ENCODE assay signal across 8 mouse cellular contexts in the genomic region with DNA sequence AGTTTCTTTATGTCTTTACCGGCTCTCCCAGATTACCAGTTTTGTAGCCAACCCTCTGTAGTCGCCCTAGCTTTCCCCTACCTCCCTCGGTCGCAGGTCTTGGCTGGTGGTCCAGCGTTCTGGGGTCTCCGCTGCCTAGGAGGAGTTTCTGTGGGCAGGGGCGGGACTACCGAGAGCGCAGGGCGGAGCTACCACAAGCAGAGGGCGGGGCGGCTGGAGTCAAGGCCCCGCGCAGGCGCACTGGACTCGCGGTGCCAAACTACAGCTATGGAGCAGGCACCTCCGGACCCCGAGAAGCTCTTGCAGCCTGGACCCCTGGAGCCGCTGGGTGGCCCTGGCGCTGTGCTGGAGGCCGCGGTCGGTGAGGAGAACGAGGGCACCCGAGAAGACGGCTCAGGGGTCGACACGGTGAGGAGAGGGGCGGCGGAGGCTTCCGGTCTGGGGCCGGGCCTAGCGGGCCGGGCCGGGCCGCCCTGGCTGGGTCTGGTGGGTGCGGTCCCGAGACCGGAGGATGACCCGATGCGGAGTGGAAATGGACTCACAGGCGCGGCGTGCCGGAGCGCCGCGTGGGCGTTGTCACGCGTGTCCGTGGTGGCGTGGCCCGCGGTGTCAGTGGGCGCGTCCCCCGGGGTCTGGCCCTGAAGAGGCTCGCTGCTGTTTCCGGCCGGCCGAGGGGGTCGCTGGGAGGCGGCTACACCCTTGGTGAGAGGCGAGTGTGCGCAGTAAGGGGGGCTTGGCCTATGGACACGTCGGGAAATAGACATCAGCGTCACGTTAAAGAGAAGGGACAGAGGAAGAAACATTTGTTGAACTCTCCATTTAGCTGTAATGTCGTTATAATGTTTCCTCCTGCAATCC. TPM values are rescaled to one million over a fixed set of nuclear protein-coding genes. Genes with fewer than 3 reads are reported as not detected.
DNase-seq lines count a peak whose midpoint lies in the region; ATAC-seq and TF ChIP-seq lines count a peak whose summit lies in the region.

A gene (plus strand): TSS at position 249 of the 858 bp plus-strand sequence.

- H3K4me2 ChIP-seq in forebrain, postnatal 0 days (ENCODE audit: low read depth): peak within 1 kb of the TSS; percentile 71
- H3K4me2 ChIP-seq in lung, embryonic 15.5 days: peak within 1 kb of the TSS; percentile 57

- peak within 1 kb of the TSS; percentile 95 for H3K9ac ChIP-seq in forebrain, postnatal 0 days
- peak within 1 kb of the TSS; percentile 91 for H3K9ac ChIP-seq in lung, embryonic 15.5 days

- H3K27me3 ChIP-seq in G1E (ENCODE audit: insufficient read depth, low read length): no peaks in the 10 kb centered on the region
- no peaks in the 10 kb centered on the region for H3K27me3 ChIP-seq in forebrain, postnatal 0 days (ENCODE audit: insufficient read depth, low read length)
- H3K27me3 ChIP-seq in lung, embryonic 15.5 days: no peaks in the 10 kb centered on the region

- peak; percentile 84 for DNase-seq in G1E (ENCODE audit: low spot score)
- DNase-seq in cerebellum, adult 18-20 months: peak; percentile 93 to 95
- peak; percentile 95 for DNase-seq in forebrain, postnatal 0 days
- peak; percentile 96 for DNase-seq in heart, postnatal 4 days
- peak; percentile 82 to 90 for DNase-seq in layer of hippocampus, adult 8-10 months (ENCODE audit: low spot score in 2 of 2)
- DNase-seq in ovary, adult 18-20 months (ENCODE audit: low spot score): peak; percentile 84
- DNase-seq in thymus, postnatal 0 days (ENCODE audit: low spot score): peak; percentile 93

- no peak for TF ChIP-seq CTCF in G1E (IDR thresholded peaks at IDR 0.05; ENCODE audit: low read depth, low read length)
- peak; percentile 16; the same call in 1 of the 2 replicates for TF ChIP-seq CTCF in forebrain, postnatal 0 days (IDR thresholded peaks at IDR 0.05; ENCODE audit: low read depth)

- no peaks in the 10 kb centered on the region for H3K9me3 ChIP-seq in G1E (replicated peaks)
- H3K9me3 ChIP-seq in forebrain, postnatal 0 days (ENCODE audit: low read length): no peaks in the 10 kb centered on the region
- H3K9me3 ChIP-seq in lung, embryonic 15.5 days: no peaks in the 10 kb centered on the region

- peak within 1 kb of the TSS; percentile 98 for H3K4me3 ChIP-seq in G1E (ENCODE audit: low read depth, low read length)
- H3K4me3 ChIP-seq in forebrain, postnatal 0 days (ENCODE audit: low read depth, low read length): peak within 1 kb of the TSS; percentile 97
- peak within 1 kb of the TSS; percentile 88 for H3K4me3 ChIP-seq in lung, embryonic 15.5 days

- peak; percentile 68 for ATAC-seq in G1E (ENCODE audit: extremely low read depth, insufficient number of reproducible peaks, low FRiP score, poor library complexity, severe bottlenecking)
- ATAC-seq in forebrain, postnatal 0 days: peak; percentile 97
- ATAC-seq in lung, embryonic 15.5 days (ENCODE audit: borderline replicate concordance, extremely low read depth, low FRiP score, low TSS enrichment): peak; percentile 90

- peaks cover 16% of the 10 kb centered on the region for H3K36me3 ChIP-seq in G1E (replicated peaks)
- H3K36me3 ChIP-seq in forebrain, postnatal 0 days (ENCODE audit: insufficient read depth): no peaks in the 10 kb centered on the region
- peaks cover 6% of the 10 kb centered on the region; the same call in 1 of the 2 replicates for H3K36me3 ChIP-seq in lung, embryonic 15.5 days

- under 1% methylated on average over 72 of the region's 72 CpGs for WGBS in forebrain, postnatal 0 days
- WGBS in lung, embryonic 15.5 days: under 1% methylated on average over 67 of the region's 72 CpGs

- peak within 1 kb of the TSS; percentile 76 for H3K27ac ChIP-seq in forebrain, postnatal 0 days (ENCODE audit: low read depth, low read length)
- peak within 1 kb of the TSS; percentile 94 for H3K27ac ChIP-seq in lung, embryonic 15.5 days

- peaks cover 41% of the 10 kb centered on the region for H3K4me1 ChIP-seq in G1E (ENCODE audit: insufficient read depth, low read depth, low read length)
- H3K4me1 ChIP-seq in forebrain, postnatal 0 days (ENCODE audit: insufficient read depth): peaks cover 8% of the 10 kb centered on the region; the same call in 1 of the 2 replicates
- peaks cover 25% of the 10 kb centered on the region; the same call in 1 of the 2 replicates for H3K4me1 ChIP-seq in lung, embryonic 15.5 days

RNA-seq across cellular contexts. Expression of the gene that starts here (rescaled TPM):
- 47.0 and 49.4 TPM in 2 replicates for total RNA-seq in G1E (2014; fragmentation: Nextera tagmentation)
- total RNA-seq in G1E (2017): 56.3 and 62.0 TPM in 2 replicates
- polyA plus RNA-seq in G1E (2012): 20.1 and 33.2 TPM in 2 replicates
- total RNA-seq in forebrain, postnatal 0 days (2014; rRNA removed): 91.1 and 108 TPM in 2 replicates
- polyA plus RNA-seq in forebrain, postnatal 0 days (2015; fragmentation: Nextera tagmentation; extraction: Ambion mirVana): 93.5 and 95.4 TPM in 2 replicates
- total RNA-seq in heart, postnatal 4 days (2021): 10 to 100 TPM; 52.6 to 56.7 TPM
- 10 to 100 TPM; 27.0 to 37.8 (median 31.0) TPM for total RNA-seq in layer of hippocampus, adult 8-10 months (2022)
- polyA plus RNA-seq in lung, embryonic 15.5 days (2015; fragmentation: Nextera tagmentation; extraction: Ambion mirVana): 114 and 117 TPM in 2 replicates
- polyA plus RNA-seq in thymus, postnatal 0 days (2015; fragmentation: Nextera tagmentation; extraction: Ambion mirVana): 75.7 and 75.9 TPM in 2 replicates

Comparison
In these comparisons a context has a peak if more than half of its experiments do, and no peak if none do; other contexts are left out.
1. Peak in every context shown above with its lines: DNase-seq, ATAC-seq, H3K4me3 ChIP-seq and H3K27ac ChIP-seq.